Mouse (Mus musculus) adrenal gland, adult 8-10 months (tissue): ENCODE results near the gene Gm10192. TPM values are rescaled to one million over a fixed set of nuclear protein-coding genes. Genes with fewer than 3 reads are reported as not detected.
"Not testable (repeated sequence)": the region's sequence is repeated elsewhere in the genome, so short reads cannot be mapped to it uniquely, and the experiment has no call there.

Experiments used
- DNase-seq: peaks from one replicate; pipeline ENCODE4 v3.0.0; 2022
- total RNA-seq, 4 experiments: library from RNA; stranded (reverse); gene quantifications; 2 replicates each; pipeline ENCODE4 v1.2.4; 2022

The Gm10192 gene
- total RNA-seq, result not detected

GRCm38 (mm10) chr4:97183066-97183465 is at the start of gene Gm10192:
Gene Gm10192, minus strand, starts transcription at chr4:97183166.
- not testable (repeated sequence) for DNase-seq

GRCm38 (mm10) chr4:97230411-97231104 is 47.6 kb upstream of the Gm10192 start:
- DNase-seq, result no peak

- no peak for DNase-seq
Measured at GRCm38 (mm10) chr4:97219701-97220100, 36.7 kb upstream of the Gm10192 start.

GRCm38 (mm10) chr4:97217906-97218305 is 34.9 kb upstream of the Gm10192 start:
- no peak for DNase-seq

GRCm38 (mm10) chr4:97212514-97212913 is 29.5 kb upstream of the Gm10192 start:
- no peak for DNase-seq

GRCm38 (mm10) chr4:97202986-97203385 is 20.0 kb upstream of the Gm10192 start:
- not testable (repeated sequence) for DNase-seq

GRCm38 (mm10) chr4:97193176-97193575 is 10.2 kb upstream of the Gm10192 start:
- DNase-seq, result peak; percentile 3

GRCm38 (mm10) chr4:97192601-97193000 is 9.6 kb upstream of the Gm10192 start:
- no peak for DNase-seq

- no peak for DNase-seq
Measured at GRCm38 (mm10) chr4:97180396-97180795, 2.6 kb downstream of the Gm10192 start.

- no peak for DNase-seq
Measured at GRCm38 (mm10) chr4:97156841-97157345, 26.1 kb downstream of the Gm10192 start.

- DNase-seq, result no peak
Measured at GRCm38 (mm10) chr4:97156084-97156483, 26.9 kb downstream of the Gm10192 start.

- DNase-seq, result no peak
Measured at GRCm38 (mm10) chr4:97153554-97153953, 29.4 kb downstream of the Gm10192 start.

- DNase-seq, result no peak
Measured at GRCm38 (mm10) chr4:97142484-97142883, 40.5 kb downstream of the Gm10192 start.
